Mouse (Mus musculus) lung, adult 2 months (tissue): ENCODE measurements around the gene Ppp1r13l. TPM values are rescaled to one million over a fixed set of nuclear protein-coding genes. Genes with fewer than 3 reads are reported as not detected.

Source experiments
- DNase-seq: peaks from one replicate; pipeline ENCODE4 v3.0.0; 2022
- H3K4me1 ChIP-seq: fragments of 200-500 bp; 2 replicates; pipeline ENCODE4 v1.6.1; 2011; ENCODE audit warnings: low read length; ENCODE audit not compliant: control insufficient read depth, insufficient read depth
- H3K4me3 ChIP-seq: fragments of 200-500 bp; replicated peaks from 2 replicates; pipeline ENCODE3; 2011; ENCODE audit warnings: low read depth, mild to moderate bottlenecking, control low read depth, low read length; ENCODE audit errors: extremely low read depth
- CTCF ChIP-seq: fragments of 200-500 bp; IDR thresholded peaks from 2 replicates; pipeline ENCODE4 v1.5.1; 2011; ENCODE audit warnings: mild to moderate bottlenecking, low read length, control low read depth; ENCODE audit not compliant: insufficient read depth
- POLR2A ChIP-seq: fragments of 200-500 bp; IDR thresholded peaks from 2 replicates; pipeline ENCODE4 v1.6.1; 2011; ENCODE audit warnings: low read depth, mild to moderate bottlenecking, control low read depth, low read length, borderline replicate concordance; ENCODE audit errors: extremely low read depth
- WGBS: fragments of 180-500 bp; shearing (Covaris S2); methylation state at CpG from one replicate; pipeline ENCODE4 v1.1.7; 2018; 5-methylcytosine and 5-hydroxymethylcytosine counted together
- polyA plus RNA-seq: library from polyadenylated mRNA; depleted of rRNA; stranded (reverse); fragments of >200 nt; gene quantifications from 2 replicates; pipeline ENCODE4 v1.2.3, GENCODE M21; 2012

Gene Ppp1r13l
- polyA plus RNA-seq, 1 experiment: 17.8 TPM

GRCm38 (mm10) chr7:19381377-19382165, 22.0 kb downstream of the Ppp1r13l start, which contains the start of gene Ercc2:
Gene Ercc2 (plus strand): TSS chr7:19382010.
- Histone ChIP-seq H3K4me3 (peak within 1 kb of the TSS; percentile 73), H3K4me1 (0 out of 2 replicates have a peak, but pooled peaks cover 4% of the 10 kb centered on the region)
- peak; percentile 98 for DNase-seq
- no peak for TF ChIP-seq CTCF
- 0 out of 2 replicates have a peak, but pooled peaks have one; percentile 41 for TF ChIP-seq POLR2A
- 6% methylated on average over 48 of the region's 48 CpGs for WGBS

- TF ChIP-seq POLR2A (no peak), CTCF (no peak)
- WGBS: under 1% methylated on average over 37 of the region's 37 CpGs
- no peak for DNase-seq
- 0 out of 2 replicates have a peak, but pooled peaks cover 4% of the 10 kb centered on the region for H3K4me1 ChIP-seq
- peak overlapping the region; percentile 73 for H3K4me3 ChIP-seq
Measured at GRCm38 (mm10) chr7:19382166-19382541, 22.6 kb downstream of the Ppp1r13l start.

- Histone ChIP-seq H3K4me3 (no peak overlapping the region), H3K4me1 (0 out of 2 replicates have a peak, but pooled peaks cover 4% of the 10 kb centered on the region)
- TF ChIP-seq POLR2A (no peak), CTCF (no peak)
- no peak for DNase-seq
- WGBS: 92% methylated on average over 9 of the region's 9 CpGs
Measured at GRCm38 (mm10) chr7:19383708-19384107, 24.2 kb downstream of the Ppp1r13l start.

GRCm38 (mm10) chr7:19388699-19389413, 29.3 kb downstream of the Ppp1r13l start:
- H3K4me3 ChIP-seq: no peak overlapping the region
- DNase-seq: no peak
- H3K4me1 ChIP-seq: no peaks in the 10 kb centered on the region
- TF ChIP-seq CTCF: no peak
- 73% methylated on average over 10 of the region's 10 CpGs for WGBS

GRCm38 (mm10) chr7:19394484-19394883, 34.9 kb downstream of the Ppp1r13l start:
- no peak overlapping the region for H3K4me3 ChIP-seq
- WGBS: 74% methylated on average over 8 of the region's 8 CpGs
- TF ChIP-seq POLR2A: no peak
- DNase-seq: no peak
- no peaks in the 10 kb centered on the region for H3K4me1 ChIP-seq

GRCm38 (mm10) chr7:19399496-19400280, 40.1 kb downstream of the Ppp1r13l start:
- Histone ChIP-seq H3K4me3 (peak overlapping the region; percentile 17), H3K4me1 (no peaks in the 10 kb centered on the region)
- TF ChIP-seq POLR2A (no peak), CTCF (no peak)
- 5% methylated on average over 27 of the region's 27 CpGs for WGBS
- DNase-seq: peak; percentile 62

- no peak for DNase-seq
- WGBS: 79% methylated on average over 4 of the region's 4 CpGs
- TF ChIP-seq POLR2A (no peak), CTCF (no peak)
- Histone ChIP-seq H3K4me1 (no peaks in the 10 kb centered on the region), H3K4me3 (no peak overlapping the region)
Measured at GRCm38 (mm10) chr7:19400946-19401345, 41.4 kb downstream of the Ppp1r13l start.

- Histone ChIP-seq H3K4me3 (no peak overlapping the region), H3K4me1 (no peaks in the 10 kb centered on the region)
- TF ChIP-seq CTCF: no peak
- TF ChIP-seq POLR2A: no peak
- WGBS: 77% methylated on average over 9 of the region's 9 CpGs
- DNase-seq: no peak
Measured at GRCm38 (mm10) chr7:19402535-19403112, 43.1 kb downstream of the Ppp1r13l start.

- peak within 1 kb of the TSS; percentile 8 for H3K4me3 ChIP-seq
- 2% methylated on average over 62 of the region's 62 CpGs for WGBS
- TF ChIP-seq POLR2A: no peak
- TF ChIP-seq CTCF: no peak
- no peaks in the 10 kb centered on the region for H3K4me1 ChIP-seq
- DNase-seq: peak; percentile 78
Measured at GRCm38 (mm10) chr7:19403731-19404296, 44.3 kb downstream of the Ppp1r13l start, which contains the start of gene Klc3. Gene Klc3 (minus strand): TSS chr7:19404104.
